ENCODE assay signal across 9 mouse cellular contexts in genomic region chr17:12532115-12532514, GRCm38 (mm10). TPM values are rescaled to one million over a fixed set of nuclear protein-coding genes. Genes with fewer than 3 reads are reported as not detected.
A peak's percentile ranks its signal among the peaks of the same experiment; 100 is the strongest.
DNase-seq lines count a peak whose midpoint lies in the region; ATAC-seq and TF ChIP-seq lines count a peak whose summit lies in the region.
"Had no signal": no experiment of that assay in that cellular context is flagged by ENCODE, and none has a peak within 500 bp of the region (broad histone marks: within the 10 kb centered on the region; RNA-seq: fewer than 3 reads in every experiment).

No protein-coding gene starts in this region.

- H3K4me1 ChIP-seq in intestine, embryonic 14.5 days (replicated peaks; ENCODE audit: control insufficient read depth, insufficient read depth, low read length) = 0 out of 2 replicates have a peak, but pooled peaks cover 6% of the 10 kb centered on the region
- H3K4me1 ChIP-seq in intestine, embryonic 15.5 days (replicated peaks) = no peaks in the 10 kb centered on the region
- H3K4me1 ChIP-seq in ES-E14 (ENCODE audit: control insufficient read depth in 2 of 2, insufficient read depth in 2 of 2, low read length in 2 of 2, poor library complexity in 1 of 2) = no peaks in the 10 kb centered on the region
- no peaks in the 10 kb centered on the region for H3K4me1 ChIP-seq in neural tube, embryonic 11.5 days (ENCODE audit: control insufficient read depth, insufficient read depth, low read length)

- no peak overlapping the region for H3K4me3 ChIP-seq in intestine, embryonic 14.5 days (ENCODE audit: low read depth, low read length)
- no peak overlapping the region for H3K4me3 ChIP-seq in intestine, embryonic 15.5 days (replicated peaks)
- no peak overlapping the region for H3K4me3 ChIP-seq in ES-E14 (ENCODE audit: insufficient read depth in 1 of 2, low read depth in 1 of 2, low read length in 2 of 2, poor library complexity in 1 of 2, severe bottlenecking in 1 of 2)
- no peak overlapping the region for H3K4me3 ChIP-seq in gastrocnemius, adult 2 months
- H3K4me3 ChIP-seq in neural tube, embryonic 11.5 days (ENCODE audit: low read depth, low read length) = no peak overlapping the region
- H3K4me3 ChIP-seq: megakaryocyte, embryonic 14.5 days had no signal

- TF ChIP-seq CTCF in gastrocnemius, adult 2 months (IDR thresholded peaks at IDR 0.05) = peak; percentile 84

- no peak for ATAC-seq in intestine, embryonic 14.5 days (replicated peaks; ENCODE audit: low FRiP score, low TSS enrichment, low read depth)
- ATAC-seq in intestine, embryonic 15.5 days = no peak; the same call in 1 of the 2 replicates
- no peak for ATAC-seq in neural tube, embryonic 11.5 days (ENCODE audit: insufficient read depth, low FRiP score, low TSS enrichment)

- H3K4me2 ChIP-seq in intestine, embryonic 14.5 days (ENCODE audit: low read length) = no peak overlapping the region
- H3K4me2 ChIP-seq in intestine, embryonic 15.5 days (replicated peaks) = no peak overlapping the region
- H3K4me2 ChIP-seq in neural tube, embryonic 11.5 days (ENCODE audit: low read depth) = no peak overlapping the region

- H3K27ac ChIP-seq in intestine, embryonic 14.5 days (ENCODE audit: low read depth) = no peak overlapping the region
- no peak overlapping the region for H3K27ac ChIP-seq in intestine, embryonic 15.5 days
- H3K27ac ChIP-seq in ES-E14 (ENCODE audit: insufficient read depth, low read depth, low read length, poor library complexity, severe bottlenecking) = no peak overlapping the region
- no peak overlapping the region for H3K27ac ChIP-seq in gastrocnemius, adult 2 months
- H3K27ac ChIP-seq in neural tube, embryonic 11.5 days (ENCODE audit: low read depth, low read length) = no peak overlapping the region

- peak; percentile 76 for DNase-seq in intestine, embryonic 14.5 days (ENCODE audit: low spot score)
- peak; percentile 66 for DNase-seq in ES-E14 (ENCODE audit: low read depth, low spot score)
- DNase-seq in brain, adult 2 months (ENCODE audit: low read depth, low spot score) = peak; percentile 70
- peak; percentile 63 for DNase-seq in gastrocnemius, adult 2 months
- DNase-seq in left cerebral cortex, adult 18-20 months (ENCODE audit: low spot score in 2 of 2) = peak; percentile 40 to 51
- peak; percentile 57 for DNase-seq in neural tube, embryonic 11.5 days (ENCODE audit: low spot score)
- DNase-seq in thymus, postnatal 25 days = peak; percentile 70

- no peak overlapping the region for H3K9ac ChIP-seq in intestine, embryonic 14.5 days (ENCODE audit: low read length)
- no peak overlapping the region for H3K9ac ChIP-seq in intestine, embryonic 15.5 days
- H3K9ac ChIP-seq in ES-E14 (ENCODE audit: insufficient read depth, low read depth, low read length, poor library complexity, severe bottlenecking) = no peak overlapping the region
- no peak overlapping the region for H3K9ac ChIP-seq in neural tube, embryonic 11.5 days (ENCODE audit: low read length)

- H3K27me3 ChIP-seq in intestine, embryonic 14.5 days (replicated peaks; ENCODE audit: control insufficient read depth, insufficient read depth, low read length) = no peaks in the 10 kb centered on the region
- no peaks in the 10 kb centered on the region for H3K27me3 ChIP-seq in intestine, embryonic 15.5 days (replicated peaks)
- no peaks in the 10 kb centered on the region for H3K27me3 ChIP-seq in neural tube, embryonic 11.5 days (ENCODE audit: control insufficient read depth, insufficient read depth, low read length)

- no peaks in the 10 kb centered on the region for H3K36me3 ChIP-seq in intestine, embryonic 14.5 days (ENCODE audit: control insufficient read depth, insufficient read depth, low read length)
- H3K36me3 ChIP-seq in intestine, embryonic 15.5 days = no peaks in the 10 kb centered on the region
- H3K36me3 ChIP-seq in ES-E14 (ENCODE audit: control insufficient read depth, insufficient read depth, low read length, poor library complexity, severe bottlenecking) = no peaks in the 10 kb centered on the region
- no peaks in the 10 kb centered on the region for H3K36me3 ChIP-seq in neural tube, embryonic 11.5 days (ENCODE audit: control insufficient read depth, insufficient read depth, low read length)

- in situ Hi-C loops in ES-E14 (cut with MboI; ENCODE audit: low sequenced_read_pairs in 2 of 2, unreplicated experiment in 2 of 2) = no loop called here

- WGBS in intestine, embryonic 14.5 days = 37% methylated on average over 5 of the region's 5 CpGs
- 33% methylated on average over 5 of the region's 5 CpGs for WGBS in intestine, embryonic 15.5 days
- 31% methylated on average over 5 of the region's 5 CpGs for WGBS in neural tube, embryonic 11.5 days

- H3K9me3 ChIP-seq in intestine, embryonic 14.5 days (ENCODE audit: control insufficient read depth, low read length) = no peaks in the 10 kb centered on the region
- no peaks in the 10 kb centered on the region for H3K9me3 ChIP-seq in intestine, embryonic 15.5 days
- H3K9me3 ChIP-seq in ES-E14 (ENCODE audit: control insufficient read depth, insufficient read depth, low read depth, low read length) = no peaks in the 10 kb centered on the region
- no peaks in the 10 kb centered on the region for H3K9me3 ChIP-seq in neural tube, embryonic 11.5 days (ENCODE audit: control insufficient read depth, low read length)
- H3K9me3 ChIP-seq: megakaryocyte, embryonic 14.5 days had no signal

- intact Hi-C loops in gastrocnemius, adult 2 months (cut with DNase I) = loop anchor here (1.0 kb wide), 1 partner anchor 116 kb away; no protein-coding TSS in a partner anchor

TF ChIP-seq in ES-E14, 5 proteins besides CTCF, POLR2A, EP300 and RAD21:
- TF ChIP-seq MAFK (IDR thresholded peaks at IDR 0.05; ENCODE audit: insufficient read depth, low read depth, low read length) (no peak), ZNF384 (IDR thresholded peaks at IDR 0.05; ENCODE audit: low read depth, low read length) (no peak), CHD2 (IDR thresholded peaks at IDR 0.05; ENCODE audit: low read depth, low read length) (no peak), ZC3H11A (IDR thresholded peaks at IDR 0.05; ENCODE audit: borderline replicate concordance, low read depth, low read length) (no peak), HCFC1 (IDR thresholded peaks at IDR 0.05; ENCODE audit: borderline replicate concordance, insufficient read depth, low read length) (no peak)
TF ChIP-seq in ES-E14: peak in this region for 0.

RNA-seq across cellular contexts. Expression of gene Slc22a3, which starts 24.6 kb away (rescaled TPM):
- polyA plus RNA-seq in intestine, embryonic 14.5 days (2014; fragmentation: Nextera tagmentation; extraction: Ambion mirVana) = 0.27 and 0.39 TPM in 2 replicates
- polyA plus RNA-seq in intestine, embryonic 15.5 days (2015; fragmentation: Nextera tagmentation; extraction: Ambion mirVana) = 0.16 and 0.21 TPM in 2 replicates
- total RNA-seq in ES-E14 (2012; rRNA removed) = 0.22 TPM in 1 of 2 replicates, not detected in the other
- total RNA-seq in gastrocnemius, adult 2 months (2021) = 1 to 10 TPM; 2.0 to 2.1 TPM
- total RNA-seq in left cerebral cortex, adult 18-20 months (2021) = 1 to 10 TPM; 2.1 to 2.2 TPM
- 0.20 and 0.24 TPM in 2 replicates for polyA plus RNA-seq in neural tube, embryonic 11.5 days (2014; fragmentation: Nextera tagmentation; extraction: Ambion mirVana)

RNA-seq across cellular contexts. Expression of gene Slc22a2, which starts 51.8 kb away (rescaled TPM):
- polyA plus RNA-seq in intestine, embryonic 14.5 days (2014; fragmentation: Nextera tagmentation; extraction: Ambion mirVana) = 0.27 TPM in 1 of 2 replicates, not detected in the other
- polyA plus RNA-seq in intestine, embryonic 15.5 days (2015; fragmentation: Nextera tagmentation; extraction: Ambion mirVana) = 0.08 TPM in 1 of 2 replicates, not detected in the other
- total RNA-seq in ES-E14 (2012; rRNA removed) = not detected in 2 replicates
- total RNA-seq in gastrocnemius, adult 2 months (2021) = not detected
- total RNA-seq in left cerebral cortex, adult 18-20 months (2021) = 1 to 10 TPM in 1 of 2 experiments, under 1 TPM in 1; 0.86 to 1.7 TPM
- polyA plus RNA-seq in neural tube, embryonic 11.5 days (2014; fragmentation: Nextera tagmentation; extraction: Ambion mirVana) = not detected in 2 replicates
